Mouse (Mus musculus) c-Kit-positive CD71-positive TER-119-negative erythroid progenitor cells, embryonic 14.5 days (primary cell): ENCODE results near the gene Gria1.

Experiments used
- DNase-seq: peaks from one replicate; pipeline ENCODE4 v3.0.0-alpha.2; 2013; ENCODE audit warnings: low read depth

The Gria1 gene

GRCm38 (mm10) chr11:57011024-57011690, at the start of gene Gria1:
Gene Gria1 (plus strand): TSS chr11:57011387.
- no peak for DNase-seq

- DNase-seq: no peak
These were observed 49.4 kb upstream of the Gria1 start for GRCm38 (mm10) chr11:56961751-56962150.

GRCm38 (mm10) chr11:56972814-56973213, 38.4 kb upstream of the Gria1 start:
- no peak for DNase-seq

GRCm38 (mm10) chr11:56984321-56985000, 26.7 kb upstream of the Gria1 start:
- DNase-seq: no peak

GRCm38 (mm10) chr11:56985457-56985856, 25.7 kb upstream of the Gria1 start:
- DNase-seq: no peak

- no peak for DNase-seq
These were observed 11.6 kb upstream of the Gria1 start for GRCm38 (mm10) chr11:56999601-57000001.

- DNase-seq: no peak
These were observed 6.6 kb upstream of the Gria1 start for GRCm38 (mm10) chr11:57004611-57005010.

GRCm38 (mm10) chr11:57005341-57005740, 5.8 kb upstream of the Gria1 start:
- no peak for DNase-seq

- no peak for DNase-seq
These were observed 3.4 kb upstream of the Gria1 start for GRCm38 (mm10) chr11:57007790-57008189.

- no peak for DNase-seq
These were observed 576 bp upstream of the Gria1 start for GRCm38 (mm10) chr11:57010611-57011010.

GRCm38 (mm10) chr11:57011691-57012039, 478 bp downstream of the Gria1 start:
- DNase-seq: no peak

- no peak for DNase-seq
These were observed 1.2 kb downstream of the Gria1 start for GRCm38 (mm10) chr11:57012287-57012921.

GRCm38 (mm10) chr11:57013464-57014190, 2.4 kb downstream of the Gria1 start:
- DNase-seq: no peak

GRCm38 (mm10) chr11:57014396-57014795, 3.2 kb downstream of the Gria1 start:
- DNase-seq: no peak

- DNase-seq: no peak
These were observed 7.3 kb downstream of the Gria1 start for GRCm38 (mm10) chr11:57018536-57018935.

- no peak for DNase-seq
These were observed 11.2 kb downstream of the Gria1 start for GRCm38 (mm10) chr11:57022400-57022799.

GRCm38 (mm10) chr11:57030448-57030847, 19.3 kb downstream of the Gria1 start:
- no peak for DNase-seq

GRCm38 (mm10) chr11:57038807-57039206, 27.6 kb downstream of the Gria1 start:
- DNase-seq: no peak

- DNase-seq: no peak
These were observed 28.1 kb downstream of the Gria1 start for GRCm38 (mm10) chr11:57039306-57039705.

GRCm38 (mm10) chr11:57042057-57042456, 30.9 kb downstream of the Gria1 start:
- no peak for DNase-seq

GRCm38 (mm10) chr11:57044146-57044545, 33.0 kb downstream of the Gria1 start:
- no peak for DNase-seq

GRCm38 (mm10) chr11:57051666-57052562, 40.7 kb downstream of the Gria1 start:
- DNase-seq: no peak
